Mouse (Mus musculus): ENCODE measurements around the gene Tnip1. TPM values are rescaled to one million over a fixed set of nuclear protein-coding genes. Genes with fewer than 3 reads are reported as not detected.

Gene Tnip1
- 10 to 100 TPM; 26.7 to 32.7 TPM for total RNA-seq (2021)
- long read RNA-seq, experiment 1, partial matches to known transcripts, result 0 of 24 reads
- long read RNA-seq, experiment 1, other reads (novel, unspliced or antisense), result 19 of 24 reads
- long read RNA-seq, experiment 2, partial matches to known transcripts, result 2 of 11 reads
- long read RNA-seq, experiment 2, other reads (novel, unspliced or antisense), result 5 of 11 reads

GRCm38 (mm10) chr11:54962810-54963209, at the start of gene Tnip1:
Gene Tnip1 (minus strand): TSS chr11:54962917.
- DNase-seq, result peak in 1 of 2 experiments; percentile 56

- DNase-seq, result no peak
Measured at GRCm38 (mm10) chr11:55011440-55011839, 48.7 kb upstream of the Tnip1 start.

- DNase-seq, result no peak
Measured at GRCm38 (mm10) chr11:55008230-55008629, 45.5 kb upstream of the Tnip1 start.

GRCm38 (mm10) chr11:55005684-55006083, 43.0 kb upstream of the Tnip1 start:
- DNase-seq, result no peak

- DNase-seq, result peak; percentile 28 to 43
Measured at GRCm38 (mm10) chr11:55004970-55005502, 42.3 kb upstream of the Tnip1 start.

- DNase-seq, result no peak
Measured at GRCm38 (mm10) chr11:54998708-54999107, 36.0 kb upstream of the Tnip1 start.

- DNase-seq, result peak; percentile 65 to 78
Measured at GRCm38 (mm10) chr11:54998284-54998683, 35.6 kb upstream of the Tnip1 start.

- DNase-seq, result peak in 1 of 2 experiments; percentile 49
Measured at GRCm38 (mm10) chr11:54996176-54996575, 33.5 kb upstream of the Tnip1 start.

GRCm38 (mm10) chr11:54989920-54990319, 27.2 kb upstream of the Tnip1 start:
- no peak for DNase-seq

- DNase-seq, result no peak
Measured at GRCm38 (mm10) chr11:54988754-54989349, 26.1 kb upstream of the Tnip1 start.

- DNase-seq, result peak in 1 of 2 experiments; percentile 57
Measured at GRCm38 (mm10) chr11:54987974-54988373, 25.3 kb upstream of the Tnip1 start.

- peak; percentile 40 to 42 for DNase-seq
Measured at GRCm38 (mm10) chr11:54985086-54985485, 22.4 kb upstream of the Tnip1 start.

GRCm38 (mm10) chr11:54984581-54984980, 21.9 kb upstream of the Tnip1 start:
- DNase-seq, result no peak

- DNase-seq, result peak; percentile 61 to 94
Measured at GRCm38 (mm10) chr11:54984085-54984484, 21.4 kb upstream of the Tnip1 start.

GRCm38 (mm10) chr11:54982520-54982919, 19.8 kb upstream of the Tnip1 start:
- DNase-seq, result no peak

GRCm38 (mm10) chr11:54981630-54982029, 18.9 kb upstream of the Tnip1 start:
- no peak for DNase-seq

GRCm38 (mm10) chr11:54977385-54977937, 14.7 kb upstream of the Tnip1 start:
- DNase-seq, result no peak

- DNase-seq, result no peak
Measured at GRCm38 (mm10) chr11:54976351-54976750, 13.6 kb upstream of the Tnip1 start.

- no peak for DNase-seq
Measured at GRCm38 (mm10) chr11:54975756-54976155, 13.0 kb upstream of the Tnip1 start.

- DNase-seq, result no peak
Measured at GRCm38 (mm10) chr11:54975340-54975739, 12.6 kb upstream of the Tnip1 start.

GRCm38 (mm10) chr11:54974639-54975038, 11.9 kb upstream of the Tnip1 start:
- no peak for DNase-seq

GRCm38 (mm10) chr11:54973481-54974212, 10.9 kb upstream of the Tnip1 start:
- peak; percentile 67 to 80 for DNase-seq

GRCm38 (mm10) chr11:54972789-54973188, 10.1 kb upstream of the Tnip1 start:
- DNase-seq, result no peak

All from heart, adult 18-20 months (tissue).